Mouse (Mus musculus) G1E (cell line): ENCODE data around the gene Ddah1. TPM values are rescaled to one million over a fixed set of nuclear protein-coding genes. Genes with fewer than 3 reads are reported as not detected.

ENCODE experiments used
- ATAC-seq: 2 replicates; pipeline ENCODE4 v1.8.0; 2016; ENCODE audit warnings: mild to moderate bottlenecking; ENCODE audit not compliant: insufficient number of reproducible peaks, poor library complexity, low FRiP score, severe bottlenecking; ENCODE audit errors: extremely low read depth
- DNase-seq: peaks from one replicate; pipeline ENCODE4 v3.0.0; 2012; ENCODE audit warnings: low spot score
- H3K27me3 ChIP-seq: 2 replicates; pipeline ENCODE4 v1.6.1; 2012; ENCODE audit warnings: mild to moderate bottlenecking, low read length, inconsistent platforms; ENCODE audit not compliant: insufficient read depth
- H3K36me3 ChIP-seq: replicated peaks from 2 replicates; pipeline ENCODE3; 2012; ENCODE audit warnings: mild to moderate bottlenecking, inconsistent platforms
- H3K4me1 ChIP-seq: 2 replicates; pipeline ENCODE4 v1.6.1; 2012; ENCODE audit warnings: low read depth, low read length, inconsistent platforms, mixed read lengths; ENCODE audit not compliant: insufficient read depth
- H3K4me3 ChIP-seq: 2 replicates; pipeline ENCODE4 v1.5.1; 2012; ENCODE audit warnings: low read depth, mild to moderate bottlenecking, inconsistent platforms, low read length, moderate library complexity, mixed read lengths
- H3K9me3 ChIP-seq: replicated peaks from 2 replicates; pipeline ENCODE4 v1.6.1; 2012; ENCODE audit warnings: inconsistent platforms
- CTCF ChIP-seq: IDR thresholded peaks from 2 replicates; pipeline ENCODE4 v1.5.1; 2012; ENCODE audit warnings: low read depth, low read length, inconsistent platforms, mixed read lengths
- GATA1 ChIP-seq: IDR thresholded peaks from 2 replicates; pipeline ENCODE4 v1.6.1; 2012; ENCODE audit warnings: borderline replicate concordance, low read length, inconsistent platforms, mixed read lengths
- GATA2 ChIP-seq: IDR thresholded peaks from 2 replicates; pipeline ENCODE4 v1.6.1; 2012; ENCODE audit warnings: low read depth, low read length, inconsistent platforms, borderline replicate concordance
- POLR2AphosphoS5 ChIP-seq: IDR thresholded peaks from 2 replicates; pipeline ENCODE4 v1.6.1; 2012; ENCODE audit warnings: low read depth, low read length, inconsistent platforms; ENCODE audit not compliant: insufficient replicate concordance
- TAL1 ChIP-seq: conservative IDR thresholded peaks from 2 replicates; pipeline ENCODE4 v1.6.1; 2012; ENCODE audit warnings: low read depth, low read length, inconsistent platforms, mixed read lengths
- polyA plus RNA-seq: library from polyadenylated mRNA; stranded (reverse); fragments of >175 nt; gene quantifications from 2 replicates; pipeline ENCODE4 v1.2.3, GENCODE M21; 2012
- total RNA-seq, 2 experiments: library from RNA; stranded (forward) in 1 of 2; stranded (reverse) in 1 of 2; fragments of 200-1000 nt in 1 of 2; fragments of >200 nt in 1 of 2; fragmentation: Nextera tagmentation in 1 of 2; gene quantifications; 2 replicates each; pipeline ENCODE4 v1.2.3; 2014 to 2017

The Ddah1 gene
- total and polyA plus RNA-seq, 3 experiments, result 0.16 TPM; not detected in 2

DNA sequence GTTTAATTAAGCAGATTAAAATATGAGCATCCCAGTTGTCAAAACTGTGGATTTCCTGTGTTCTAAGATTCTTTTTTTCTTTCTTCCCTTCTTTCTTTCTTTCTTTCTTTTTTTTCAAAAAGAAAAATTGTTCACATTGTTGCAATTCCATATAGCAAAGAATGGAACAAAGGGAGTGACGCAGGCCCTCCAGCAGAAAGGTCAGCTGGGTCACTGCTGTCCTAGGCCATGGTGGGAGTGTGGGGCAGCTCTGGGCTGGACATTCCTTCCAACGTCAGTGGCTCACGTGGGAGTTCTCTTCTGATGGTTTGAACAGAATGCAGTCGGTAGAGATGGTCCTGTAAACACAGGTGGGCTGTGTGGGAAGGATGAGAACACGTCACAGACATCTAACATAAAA is 16.8 kb downstream of the Ddah1 start:
- Histone ChIP-seq H3K36me3 (no peaks in the 10 kb centered on the region), H3K4me1 (no peaks in the 10 kb centered on the region), H3K9me3 (peaks cover 51% of the 10 kb centered on the region), H3K27me3 (no peaks in the 10 kb centered on the region), H3K4me3 (no peak overlapping the region)
- TF ChIP-seq CTCF (no peak), GATA1 (no peak), POLR2AphosphoS5 (no peak), TAL1 (no peak), GATA2 (no peak)
- no peak for ATAC-seq
- DNase-seq, result no peak

DNA sequence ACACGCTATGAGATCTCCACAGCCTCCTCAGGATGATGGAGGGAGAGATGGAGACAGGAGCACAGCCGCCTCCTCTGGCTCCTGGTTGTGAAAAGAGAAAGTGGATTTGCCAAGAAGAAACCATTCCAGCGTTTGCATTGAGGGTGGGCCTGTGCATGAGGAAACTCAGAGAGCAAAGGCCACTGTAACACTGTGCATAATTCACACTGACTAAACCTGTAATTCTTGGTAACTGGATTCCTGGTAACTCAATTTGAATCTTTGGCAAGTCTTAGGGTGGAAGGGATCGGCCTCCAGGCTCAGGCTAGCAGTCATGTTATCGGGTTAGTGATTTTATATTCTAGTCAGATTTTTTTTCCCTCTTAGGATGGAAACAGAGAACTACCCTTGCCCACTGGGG is 17.4 kb downstream of the Ddah1 start:
- Histone ChIP-seq H3K36me3 (no peaks in the 10 kb centered on the region), H3K4me1 (no peaks in the 10 kb centered on the region), H3K27me3 (no peaks in the 10 kb centered on the region), H3K4me3 (no peak overlapping the region), H3K9me3 (peaks cover 51% of the 10 kb centered on the region)
- no peak for ATAC-seq
- TF ChIP-seq TAL1, result no peak
- TF ChIP-seq GATA1, result no peak
- TF ChIP-seq GATA2, result no peak
- TF ChIP-seq POLR2AphosphoS5, result no peak
- no peak for TF ChIP-seq CTCF
- no peak for DNase-seq

DNA sequence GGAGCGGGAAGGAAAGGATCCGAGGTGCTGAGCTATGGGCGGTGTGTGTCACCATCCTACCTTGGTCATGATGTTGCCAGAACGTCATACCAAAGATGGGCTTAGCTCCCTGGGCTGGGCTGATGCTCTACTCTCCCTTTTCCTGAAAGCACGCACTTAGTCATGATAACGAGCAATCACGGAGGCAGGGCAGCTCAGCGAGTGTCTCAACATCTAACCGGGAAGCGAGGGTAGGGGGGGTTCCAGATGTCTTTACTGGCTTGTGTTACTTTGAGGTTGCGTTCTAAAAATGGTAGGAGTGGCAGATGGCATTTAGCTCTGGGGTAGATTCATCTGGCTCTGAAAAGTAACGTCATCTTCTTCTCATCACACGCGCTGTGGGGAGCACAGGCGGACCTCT is 18.5 kb downstream of the Ddah1 start:
- ATAC-seq (no peak), DNase-seq (no peak)
- no peak overlapping the region for H3K4me3 ChIP-seq
- peaks cover 55% of the 10 kb centered on the region for H3K9me3 ChIP-seq
- no peaks in the 10 kb centered on the region for H3K27me3 ChIP-seq
- no peaks in the 10 kb centered on the region for H3K4me1 ChIP-seq
- TF ChIP-seq POLR2AphosphoS5 (no peak), GATA2 (no peak), TAL1 (no peak), CTCF (no peak), GATA1 (no peak)
- no peaks in the 10 kb centered on the region for H3K36me3 ChIP-seq

DNA sequence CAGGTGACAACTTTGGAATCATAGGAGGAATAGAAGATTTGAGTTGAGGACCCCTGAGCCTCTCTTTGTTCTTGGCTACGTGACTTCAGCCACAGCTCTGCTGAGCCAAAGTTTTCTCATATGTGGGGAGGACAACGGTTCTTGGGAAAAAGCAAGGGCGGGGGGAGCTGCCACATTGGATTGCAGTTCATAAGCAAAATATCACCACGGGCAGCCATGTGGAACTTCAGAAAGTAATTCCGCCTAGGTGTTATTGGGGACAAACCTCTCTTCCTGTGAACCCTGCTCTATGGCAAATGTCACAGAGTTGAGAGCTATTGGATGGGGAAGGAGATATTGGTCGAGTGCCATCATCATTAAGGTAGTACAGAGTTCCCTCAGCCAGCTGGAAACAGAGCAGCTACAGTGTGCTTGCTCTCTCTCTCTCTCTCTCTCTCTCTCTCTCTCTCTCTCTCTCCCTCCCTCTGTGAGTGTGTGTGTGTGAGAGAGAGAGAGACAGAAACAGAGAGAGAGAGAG is 20.0 kb downstream of the Ddah1 start:
- no peak for DNase-seq
- Histone ChIP-seq H3K4me3 (no peak overlapping the region), H3K36me3 (no peaks in the 10 kb centered on the region), H3K27me3 (no peaks in the 10 kb centered on the region), H3K4me1 (no peaks in the 10 kb centered on the region), H3K9me3 (peaks cover 44% of the 10 kb centered on the region)
- ATAC-seq, result no peak
- TF ChIP-seq POLR2AphosphoS5 (no peak), TAL1 (no peak), GATA1 (no peak), CTCF (no peak), GATA2 (no peak)

DNA sequence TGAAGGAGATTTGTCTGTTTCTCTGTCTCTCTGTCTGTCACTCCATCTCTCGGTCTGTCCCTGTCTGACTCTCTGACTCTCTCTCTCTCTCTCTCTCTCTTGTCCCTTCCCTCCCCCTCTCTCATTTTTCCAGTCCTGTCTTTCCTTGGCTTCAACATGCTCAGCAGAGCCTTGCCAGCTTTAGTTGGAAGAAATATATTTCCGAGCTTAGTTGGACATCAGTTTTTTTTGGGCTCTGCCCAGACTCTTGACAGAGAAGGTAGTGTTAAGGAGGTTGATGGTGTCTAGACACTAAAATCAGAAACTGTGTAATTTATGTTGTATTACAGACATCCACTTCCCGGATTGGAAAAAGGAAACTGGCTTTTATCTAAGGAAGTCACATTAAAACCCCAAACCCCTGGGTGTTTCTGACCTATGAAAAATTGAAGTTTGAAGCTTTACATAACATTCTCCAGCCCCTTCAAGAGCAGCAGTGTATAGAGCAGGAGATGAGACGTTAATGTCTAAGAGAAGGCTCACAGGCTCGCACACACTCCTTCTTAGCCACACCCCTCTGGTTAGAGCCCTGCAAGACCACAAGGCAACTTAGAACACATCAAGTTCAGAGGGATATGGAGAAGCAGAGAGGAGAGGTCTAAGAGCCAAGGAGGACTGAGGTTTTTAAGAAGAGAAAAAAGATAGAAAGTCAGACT is 21.0 kb downstream of the Ddah1 start:
- no peak for DNase-seq
- ATAC-seq, result no peak
- no peaks in the 10 kb centered on the region for H3K36me3 ChIP-seq
- H3K27me3 ChIP-seq, result no peaks in the 10 kb centered on the region
- H3K4me1 ChIP-seq, result no peaks in the 10 kb centered on the region
- H3K9me3 ChIP-seq, result peaks cover 38% of the 10 kb centered on the region
- no peak overlapping the region for H3K4me3 ChIP-seq
- TF ChIP-seq POLR2AphosphoS5 (no peak), GATA2 (no peak), GATA1 (no peak), TAL1 (no peak), CTCF (no peak)

DNA sequence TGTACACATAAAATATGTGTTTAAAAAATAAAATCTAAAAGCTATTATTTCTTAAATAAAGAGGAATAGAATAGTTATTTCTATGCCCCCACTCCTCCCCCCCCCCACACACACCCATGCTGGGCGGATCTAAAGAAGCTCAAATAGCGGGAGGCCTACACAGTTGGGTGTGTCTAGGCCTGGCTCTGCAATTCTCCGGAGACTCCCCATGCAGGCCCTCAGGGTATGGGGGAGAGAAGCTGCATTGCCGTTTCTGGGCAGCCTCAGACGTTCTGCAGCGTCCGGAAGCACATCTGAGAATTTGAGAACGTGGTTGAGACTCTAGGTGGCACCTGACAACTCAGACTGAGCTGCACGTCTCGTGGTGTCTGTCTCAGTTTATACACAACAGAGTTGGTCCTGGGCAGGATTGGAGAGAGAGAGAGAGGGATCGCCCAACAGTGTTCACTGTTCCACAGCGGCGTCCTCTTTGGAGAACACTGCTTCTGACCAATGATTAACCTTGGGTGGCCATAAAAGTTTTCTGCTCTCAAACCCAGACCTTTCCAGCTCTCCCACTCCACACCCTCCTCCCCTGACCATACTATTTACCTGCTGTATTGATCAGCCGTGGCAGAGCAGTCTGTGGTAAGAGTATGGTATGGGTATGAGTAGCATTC is 22.4 kb downstream of the Ddah1 start:
- DNase-seq (no peak), ATAC-seq (no peak)
- Histone ChIP-seq H3K4me1 (no peaks in the 10 kb centered on the region), H3K9me3 (peaks cover 28% of the 10 kb centered on the region), H3K27me3 (no peaks in the 10 kb centered on the region), H3K4me3 (no peak overlapping the region), H3K36me3 (no peaks in the 10 kb centered on the region)
- TF ChIP-seq GATA1 (no peak), GATA2 (no peak), CTCF (no peak), POLR2AphosphoS5 (no peak), TAL1 (no peak)
